Mouse (Mus musculus) liver, adult 2 months (tissue): Measurements from ENCODE around the gene Gm20388.

Source experiments
- CTCF ChIP-seq: fragments of 200-500 bp; IDR thresholded peaks from 2 replicates; pipeline ENCODE4 v1.5.1; 2011; ENCODE audit warnings: low read depth, low read length, control low read depth
- POLR2A ChIP-seq: fragments of 200-500 bp; IDR thresholded peaks from 2 replicates; pipeline ENCODE4 v1.6.1; 2011; ENCODE audit warnings: low read length, control low read depth; ENCODE audit not compliant: insufficient read depth; ENCODE audit errors: extremely low read depth

DNA sequence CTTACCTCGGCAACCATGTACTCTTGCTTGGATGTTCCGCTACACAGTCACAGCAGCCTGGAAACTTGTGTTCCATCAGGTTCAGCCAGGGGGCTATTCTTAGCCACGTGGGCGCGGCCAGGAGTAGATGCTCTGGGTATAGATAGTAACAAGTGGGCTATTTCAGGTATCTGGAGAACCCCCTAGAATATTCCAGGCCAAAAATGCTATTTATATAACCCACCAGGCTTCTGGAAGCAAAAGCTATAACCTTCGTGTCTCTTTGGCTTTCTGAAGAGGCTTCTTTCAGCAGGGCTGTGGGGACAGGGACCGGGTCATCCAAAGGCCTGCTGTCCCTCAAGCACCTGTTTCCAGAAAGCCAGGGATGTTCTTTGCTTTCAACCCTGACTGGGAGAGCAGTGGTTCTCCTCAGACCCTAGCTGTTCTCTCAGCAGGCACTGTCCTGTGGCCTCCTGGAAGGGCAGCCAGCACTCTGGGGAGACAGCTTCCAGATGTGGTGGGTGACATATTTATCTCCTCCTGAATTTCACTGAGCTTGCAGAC lies 2540.6 kb downstream of the Gm20388 start:
- TF ChIP-seq CTCF = no peak
- no peak for TF ChIP-seq POLR2A
